8 mouse cellular contexts compared by ENCODE assay signal in the genomic region with DNA sequence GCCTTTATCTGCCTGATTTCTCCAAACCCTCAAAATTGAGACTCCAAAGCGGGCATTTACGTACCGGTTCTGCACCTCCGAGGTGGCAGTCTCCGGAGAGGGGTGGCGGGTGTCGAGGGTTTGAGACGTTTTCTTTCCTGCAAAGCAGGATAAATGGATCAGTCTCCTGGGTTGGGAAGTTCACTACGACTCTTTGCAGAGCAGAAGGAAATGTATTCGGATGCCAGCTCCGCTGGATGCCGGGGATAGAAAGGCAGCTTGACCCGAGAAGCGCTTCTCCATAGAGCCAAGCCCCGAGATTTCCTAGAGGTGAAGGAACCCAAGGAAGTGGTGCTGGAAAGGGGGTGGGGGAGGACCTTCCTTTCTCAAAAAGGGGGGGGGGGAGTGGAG. TPM values are rescaled to one million over a fixed set of nuclear protein-coding genes. Genes with fewer than 3 reads are reported as not detected.
A peak's percentile ranks its signal among the peaks of the same experiment; 100 is the strongest.
DNase-seq lines count a peak whose midpoint lies in the region; ATAC-seq and TF ChIP-seq lines count a peak whose summit lies in the region.

No protein-coding gene starts in this region.

- TF ChIP-seq EP300 in heart, postnatal 0 days (IDR thresholded peaks at IDR 0.05; ENCODE audit: low read depth) = no peak

- H3K4me1 ChIP-seq in heart, postnatal 0 days (ENCODE audit: control insufficient read depth, insufficient read depth) = no peaks in the 10 kb centered on the region
- H3K4me1 ChIP-seq in forebrain, embryonic 14.5 days (ENCODE audit: control insufficient read depth, insufficient read depth, low read length) = peaks cover 3% of the 10 kb centered on the region; the same call in 1 of the 2 replicates
- peaks cover 15% of the 10 kb centered on the region; the same call in 1 of the 2 replicates for H3K4me1 ChIP-seq in midbrain, embryonic 12.5 days

- H3K4me2 ChIP-seq in heart, postnatal 0 days (ENCODE audit: low read depth, low read length) = peak overlapping the region; percentile 59
- H3K4me2 ChIP-seq in forebrain, embryonic 14.5 days (ENCODE audit: low read length) = peak overlapping the region; percentile 90
- peak overlapping the region; percentile 91 for H3K4me2 ChIP-seq in midbrain, embryonic 12.5 days (replicated peaks)

- no peak overlapping the region for H3K9ac ChIP-seq in heart, postnatal 0 days (replicated peaks; ENCODE audit: low read depth, low read length)
- H3K9ac ChIP-seq in forebrain, embryonic 14.5 days (ENCODE audit: low read length) = peak overlapping the region; percentile 75
- H3K9ac ChIP-seq in midbrain, embryonic 12.5 days (replicated peaks) = peak overlapping the region; percentile 64

- H3K36me3 ChIP-seq in heart, postnatal 0 days (replicated peaks; ENCODE audit: control insufficient read depth, insufficient read depth, low read length) = no peaks in the 10 kb centered on the region
- no peaks in the 10 kb centered on the region for H3K36me3 ChIP-seq in forebrain, embryonic 14.5 days (ENCODE audit: control insufficient read depth, insufficient read depth, low read length)
- no peaks in the 10 kb centered on the region for H3K36me3 ChIP-seq in midbrain, embryonic 12.5 days

- H3K9me3 ChIP-seq in heart, postnatal 0 days (replicated peaks; ENCODE audit: control insufficient read depth, low read length) = no peaks in the 10 kb centered on the region
- H3K9me3 ChIP-seq in forebrain, embryonic 14.5 days (replicated peaks; ENCODE audit: control insufficient read depth, low read length) = no peaks in the 10 kb centered on the region
- no peaks in the 10 kb centered on the region for H3K9me3 ChIP-seq in midbrain, embryonic 12.5 days

- WGBS in heart, postnatal 0 days = 3% methylated on average over 15 of the region's 15 CpGs
- WGBS in forebrain, embryonic 14.5 days = under 1% methylated on average over 15 of the region's 15 CpGs
- 1% methylated on average over 15 of the region's 15 CpGs for WGBS in midbrain, embryonic 12.5 days

- H3K4me3 ChIP-seq in heart, postnatal 0 days (ENCODE audit: low read depth, low read length) = peak overlapping the region; percentile 38
- H3K4me3 ChIP-seq in forebrain, embryonic 14.5 days (ENCODE audit: low read depth, low read length) = peak overlapping the region; percentile 61
- peak overlapping the region; percentile 58 for H3K4me3 ChIP-seq in midbrain, embryonic 12.5 days

- DNase-seq in heart, postnatal 0 days (ENCODE audit: low spot score) = no peak
- no peak for DNase-seq in heart, postnatal 14 days
- DNase-seq in WW6 (ENCODE audit: low read depth, low spot score) = peak; percentile 22
- DNase-seq in forebrain, embryonic 14.5 days (ENCODE audit: low spot score) = peak; percentile 68
- DNase-seq in ovary, postnatal 14 days (ENCODE audit: low spot score) = no peak
- DNase-seq in left cerebral cortex, adult 9 months (ENCODE audit: low spot score in 2 of 2) = no peak
- no peak for DNase-seq in thymus, adult 18-20 months

- no peak for ATAC-seq in heart, postnatal 0 days (ENCODE audit: insufficient read depth, low read depth)
- ATAC-seq in forebrain, embryonic 14.5 days = peak; percentile 35; the same call in 1 of the 2 replicates
- ATAC-seq in midbrain, embryonic 12.5 days (ENCODE audit: low FRiP score, low read depth) = peak; percentile 17; the same call in 1 of the 2 replicates

- no peak overlapping the region for H3K27ac ChIP-seq in heart, postnatal 0 days (ENCODE audit: low read depth)
- H3K27ac ChIP-seq in forebrain, embryonic 14.5 days (ENCODE audit: low read depth, low read length) = peak overlapping the region; percentile 85
- peak overlapping the region; percentile 67 for H3K27ac ChIP-seq in midbrain, embryonic 12.5 days (replicated peaks)

- no peak for TF ChIP-seq CTCF in heart, postnatal 0 days (IDR thresholded peaks at IDR 0.05; ENCODE audit: low read depth)

- H3K27me3 ChIP-seq in heart, postnatal 0 days (ENCODE audit: control insufficient read depth, insufficient read depth, low read length) = peaks cover 44% of the 10 kb centered on the region
- peaks cover 8% of the 10 kb centered on the region; the same call in 1 of the 2 replicates for H3K27me3 ChIP-seq in forebrain, embryonic 14.5 days (replicated peaks; ENCODE audit: control insufficient read depth, insufficient read depth, low read length)
- peaks cover 26% of the 10 kb centered on the region for H3K27me3 ChIP-seq in midbrain, embryonic 12.5 days

- intact Hi-C loops in heart, postnatal 14 days (cut with DNase I) = no loop called here

RNA-seq across cellular contexts. Expression of a gene that starts 0.5 kb away (rescaled TPM):
- total RNA-seq in heart, postnatal 0 days (2014; rRNA removed; ENCODE audit: low replicate concordance) = 0.11 and 0.15 TPM in 2 replicates
- not detected in 2 replicates for polyA plus RNA-seq in heart, postnatal 0 days (2015; fragmentation: Nextera tagmentation; extraction: Ambion mirVana)
- total RNA-seq in heart, postnatal 14 days (2021) = under 1 TPM in 1 of 2 experiments, not detected in 1; 0.02 TPM
- polyA plus RNA-seq in forebrain, embryonic 14.5 days (2014; fragmentation: Nextera tagmentation; extraction: Ambion mirVana) = 22.3 and 46.3 TPM in 2 replicates
- 10.7 and 12.5 TPM in 2 replicates for polyA plus RNA-seq in midbrain, embryonic 12.5 days (2016; fragmentation: Nextera tagmentation; extraction: Ambion mirVana)

Comparison
In these comparisons a context has a peak if more than half of its experiments do, and no peak if none do; other contexts are left out.
1. DNase-seq: peak in WW6 (single experiment) and forebrain, embryonic 14.5 days (single experiment); none in heart, postnatal 0 days (single experiment), heart, postnatal 14 days (0 of 2), ovary, postnatal 14 days (single experiment), left cerebral cortex, adult 9 months (0 of 2) and thymus, adult 18-20 months (0 of 2).
2. RNA of a gene that starts 0.5 kb away (polyA plus RNA-seq): 22.3 to 46.3 TPM in forebrain, embryonic 14.5 days and 10.7 to 12.5 TPM in midbrain, embryonic 12.5 days; not detected in heart, postnatal 0 days; every median in the first group is over 10 times any median in the second.
3. Peak in every context shown above with its lines, with median percentiles within 50 percentile points of each other: H3K4me2 ChIP-seq and H3K4me3 ChIP-seq.